Mouse (Mus musculus): ENCODE results near the gene Ssb. TPM values are rescaled to one million over a fixed set of nuclear protein-coding genes. Genes with fewer than 3 reads are reported as not detected.
"Not testable (repeated sequence)": the region's sequence is repeated elsewhere in the genome, so short reads cannot be mapped to it uniquely, and the experiment has no call there.

Gene Ssb
- polyA plus RNA-seq, 1 experiment from 2014 or later, result 277 TPM

DNA sequence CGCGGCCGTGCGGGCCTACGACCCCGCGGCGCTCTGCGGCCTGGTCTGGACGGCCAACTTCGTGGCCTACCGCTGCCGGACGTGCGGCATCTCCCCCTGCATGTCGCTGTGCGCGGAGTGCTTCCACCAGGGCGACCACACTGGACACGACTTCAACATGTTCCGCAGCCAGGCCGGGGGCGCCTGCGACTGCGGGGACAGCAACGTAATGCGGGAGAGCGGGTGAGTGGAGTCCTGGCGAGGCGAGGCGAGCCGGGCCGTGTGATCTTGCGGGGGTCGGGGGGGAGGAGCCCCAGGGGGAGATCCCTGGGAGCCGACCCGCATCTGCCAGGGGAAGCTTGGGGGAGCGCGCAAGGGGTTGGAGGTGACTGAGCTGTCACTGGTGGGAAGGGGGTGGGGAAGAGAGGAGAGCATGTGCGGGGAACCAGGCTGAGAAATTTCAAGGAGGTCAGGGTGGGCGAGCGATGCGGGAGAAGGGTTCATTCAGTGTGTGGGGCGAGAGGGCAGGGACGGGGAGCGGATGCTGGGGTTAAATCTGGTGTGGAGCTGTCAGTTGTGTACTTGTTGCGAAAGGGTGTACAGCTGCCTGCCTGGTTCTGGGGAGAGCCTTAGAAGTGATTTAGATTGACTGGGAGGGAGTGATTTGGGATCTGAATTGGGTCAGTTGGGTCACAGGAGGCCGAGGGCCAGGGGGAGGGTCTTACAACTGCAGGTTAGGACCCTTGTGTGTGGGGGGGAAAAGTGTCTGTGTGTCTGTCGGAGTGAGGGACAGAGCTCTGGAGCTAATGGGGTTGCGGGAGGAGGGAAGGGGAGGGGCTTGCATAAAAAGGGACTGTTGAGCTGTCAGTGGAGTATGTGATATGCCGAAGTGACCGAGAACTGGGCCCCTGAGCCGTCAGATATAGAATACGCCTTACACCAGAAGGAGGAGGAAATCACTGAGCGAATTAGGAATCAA is 36.5 kb downstream of the Ssb start:
- DNase-seq (ENCODE audit: low spot score), result peak; percentile 72
- under 1% methylated on average over 54 of the region's 55 CpGs for WGBS
- peak; percentile 56 for ATAC-seq (replicated peaks; ENCODE audit: low FRiP score, low TSS enrichment, low read depth)

DNA sequence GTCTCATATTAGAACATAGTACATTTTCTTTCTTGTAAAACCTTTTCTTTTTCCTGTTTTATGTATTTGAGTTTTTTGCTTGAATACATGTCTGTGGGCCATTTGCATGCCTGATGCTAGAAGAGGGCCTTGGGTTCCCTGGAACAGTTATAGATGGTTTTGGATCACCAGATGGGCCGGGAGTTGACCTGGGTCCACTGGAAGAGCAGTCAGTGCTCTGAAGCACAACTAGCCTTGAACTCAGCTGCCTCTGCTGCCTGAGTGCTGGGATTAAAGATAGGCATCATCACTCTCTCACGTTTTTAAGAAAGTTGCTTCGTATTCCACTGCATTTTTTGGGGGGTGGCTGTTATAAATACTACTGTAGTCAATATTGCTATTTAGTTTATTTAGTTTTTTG is 42.2 kb downstream of the Ssb start:
- Histone ChIP-seq H3K9me3 (ENCODE audit: control insufficient read depth, low read length) (no peaks in the 10 kb centered on the region), H3K4me1 (replicated peaks; ENCODE audit: control insufficient read depth, insufficient read depth, low read length) (peaks cover 4% of the 10 kb centered on the region)
- 89% methylated on average over 3 of the region's 3 CpGs for WGBS

More for the DNA sequence above, 36.5 kb downstream of the Ssb start:
- Histone ChIP-seq H3K36me3 (ENCODE audit: control insufficient read depth, insufficient read depth, low read length) (peaks cover 11% of the 10 kb centered on the region; the same call in 1 of the 2 replicates), H3K27ac (ENCODE audit: low read depth) (peak overlapping the region; percentile 90), H3K27me3 (replicated peaks; ENCODE audit: control insufficient read depth, insufficient read depth, low read length) (no peaks in the 10 kb centered on the region), H3K4me2 (ENCODE audit: low read length) (peak overlapping the region; percentile 93), H3K9ac (ENCODE audit: low read length) (peak overlapping the region; percentile 98), H3K4me3 (ENCODE audit: low read depth, low read length) (peak overlapping the region; percentile 96), H3K4me1 (replicated peaks; ENCODE audit: control insufficient read depth, insufficient read depth, low read length) (peaks cover 6% of the 10 kb centered on the region), H3K9me3 (ENCODE audit: control insufficient read depth, low read length) (no peaks in the 10 kb centered on the region)

DNA sequence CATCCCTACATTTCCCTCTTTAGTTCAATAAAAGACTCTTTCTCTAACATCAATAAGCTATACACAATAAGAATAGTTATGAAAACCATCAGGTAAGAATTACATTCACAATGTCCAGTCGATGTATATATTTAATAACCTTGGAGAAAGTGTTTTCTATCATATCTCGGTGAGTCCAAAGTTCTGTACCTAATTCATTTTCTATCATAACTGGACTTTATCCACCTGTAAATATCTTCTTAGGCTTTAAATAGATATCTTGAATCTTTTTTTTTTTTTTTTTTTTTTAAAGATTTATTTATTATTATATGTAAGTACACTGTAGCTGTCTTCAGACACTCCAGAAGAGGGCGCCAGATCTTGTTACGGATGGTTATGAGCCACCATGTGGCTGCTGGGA is 46.0 kb downstream of the Ssb start:
- not testable (repeated sequence) for H3K27me3 ChIP-seq (replicated peaks; ENCODE audit: control insufficient read depth, insufficient read depth, low read length); H3K9me3 ChIP-seq (ENCODE audit: control insufficient read depth, low read length); ATAC-seq (replicated peaks; ENCODE audit: low FRiP score, low TSS enrichment, low read depth); H3K9ac ChIP-seq (ENCODE audit: low read length); H3K4me1 ChIP-seq (replicated peaks; ENCODE audit: control insufficient read depth, insufficient read depth, low read length); H3K4me3 ChIP-seq (ENCODE audit: low read depth, low read length); DNase-seq (ENCODE audit: low spot score); H3K27ac ChIP-seq (ENCODE audit: low read depth); H3K36me3 ChIP-seq (ENCODE audit: control insufficient read depth, insufficient read depth, low read length); H3K4me2 ChIP-seq (ENCODE audit: low read length)
- 80% methylated on average over 4 of the region's 4 CpGs for WGBS

More for the DNA sequence above, 42.2 kb downstream of the Ssb start:
- DNase-seq (ENCODE audit: low spot score) (no peak), ATAC-seq (replicated peaks; ENCODE audit: low FRiP score, low TSS enrichment, low read depth) (no peak)
- Histone ChIP-seq H3K4me2 (ENCODE audit: low read length) (no peak overlapping the region), H3K27me3 (replicated peaks; ENCODE audit: control insufficient read depth, insufficient read depth, low read length) (no peaks in the 10 kb centered on the region), H3K4me3 (ENCODE audit: low read depth, low read length) (no peak overlapping the region), H3K36me3 (ENCODE audit: control insufficient read depth, insufficient read depth, low read length) (peaks cover 11% of the 10 kb centered on the region; the same call in 1 of the 2 replicates), H3K9ac (ENCODE audit: low read length) (no peak overlapping the region), H3K27ac (ENCODE audit: low read depth) (no peak overlapping the region)

DNA sequence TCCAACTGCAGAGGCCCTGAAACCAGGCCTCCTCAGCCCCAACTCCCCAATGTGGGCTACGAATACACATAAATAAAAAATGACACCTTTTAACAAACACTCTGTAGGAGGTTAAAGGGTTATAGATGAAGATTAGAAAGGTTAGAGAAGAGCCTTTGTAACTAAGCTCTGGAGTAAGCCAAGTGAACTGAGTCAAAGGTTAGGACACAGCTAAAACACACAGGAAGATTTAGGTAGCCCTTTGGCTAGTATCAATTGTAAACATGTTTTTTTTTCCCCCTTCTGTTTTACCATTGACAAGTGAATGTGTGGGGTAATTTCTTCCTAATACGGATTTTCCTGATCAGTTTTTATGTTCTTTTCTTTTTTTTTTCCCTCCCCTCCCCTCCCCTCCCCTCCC is 51.4 kb downstream of the Ssb start:
- Histone ChIP-seq H3K9me3 (ENCODE audit: control insufficient read depth, low read length) (no peaks in the 10 kb centered on the region), H3K4me3 (ENCODE audit: low read depth, low read length) (no peak overlapping the region), H3K4me1 (replicated peaks; ENCODE audit: control insufficient read depth, insufficient read depth, low read length) (no peaks in the 10 kb centered on the region), H3K36me3 (ENCODE audit: control insufficient read depth, insufficient read depth, low read length) (peaks cover 16% of the 10 kb centered on the region), H3K4me2 (ENCODE audit: low read length) (no peak overlapping the region), H3K9ac (ENCODE audit: low read length) (no peak overlapping the region), H3K27ac (ENCODE audit: low read depth) (no peak overlapping the region), H3K27me3 (replicated peaks; ENCODE audit: control insufficient read depth, insufficient read depth, low read length) (no peaks in the 10 kb centered on the region)
- WGBS, result 42% methylated on average over 2 of the region's 2 CpGs
- ATAC-seq (replicated peaks; ENCODE audit: low FRiP score, low TSS enrichment, low read depth), result no peak
- DNase-seq (ENCODE audit: low spot score), result no peak

DNA sequence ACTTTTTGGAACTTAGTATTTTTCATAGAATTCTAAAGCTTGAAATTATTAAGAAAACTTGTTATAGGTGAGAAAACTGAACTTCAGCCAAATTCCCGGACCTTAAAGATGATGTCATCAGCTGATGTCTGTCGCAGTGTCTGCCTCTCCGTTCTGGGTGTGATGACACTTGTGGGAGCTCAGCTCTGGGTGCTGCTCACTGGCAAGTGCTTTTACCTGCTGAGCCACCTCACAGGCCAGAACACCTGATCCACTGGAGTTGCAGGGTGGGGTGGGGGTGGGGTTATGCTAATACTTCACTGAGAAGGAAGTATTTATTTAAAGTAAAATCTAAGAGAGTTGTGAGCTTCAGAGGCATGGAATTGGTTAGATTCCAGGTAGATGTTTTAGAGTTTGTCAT is 55.9 kb downstream of the Ssb start:
- Histone ChIP-seq H3K27me3 (replicated peaks; ENCODE audit: control insufficient read depth, insufficient read depth, low read length) (no peaks in the 10 kb centered on the region), H3K9ac (ENCODE audit: low read length) (no peak overlapping the region), H3K36me3 (ENCODE audit: control insufficient read depth, insufficient read depth, low read length) (peaks cover 36% of the 10 kb centered on the region), H3K4me2 (ENCODE audit: low read length) (no peak overlapping the region), H3K4me3 (ENCODE audit: low read depth, low read length) (no peak overlapping the region), H3K9me3 (ENCODE audit: control insufficient read depth, low read length) (no peaks in the 10 kb centered on the region), H3K27ac (ENCODE audit: low read depth) (no peak overlapping the region), H3K4me1 (replicated peaks; ENCODE audit: control insufficient read depth, insufficient read depth, low read length) (no peaks in the 10 kb centered on the region)
- no peak for DNase-seq (ENCODE audit: low spot score)
- WGBS, result 89% methylated on average over 3 of the region's 3 CpGs
- no peak for ATAC-seq (replicated peaks; ENCODE audit: low FRiP score, low TSS enrichment, low read depth)

Other genes starting within 250 kb of the Ssb start
- 9.1 and 17.8 TPM in 2 replicates for gene Bbs5, start 214.4 kb upstream of the Ssb start, polyA plus RNA-seq (2014; fragmentation: Nextera tagmentation; extraction: Ambion mirVana)
- 0.11 and 0.16 TPM in 2 replicates for gene Klhl41, start 191.4 kb upstream of the Ssb start, polyA plus RNA-seq (2014; fragmentation: Nextera tagmentation; extraction: Ambion mirVana)
- 14.9 and 17.5 TPM in 2 replicates for gene Fastkd1, start 148.0 kb upstream of the Ssb start, polyA plus RNA-seq (2014; fragmentation: Nextera tagmentation; extraction: Ambion mirVana)
- gene Ppig, start 139.0 kb upstream of the Ssb start, polyA plus RNA-seq (2014; fragmentation: Nextera tagmentation; extraction: Ambion mirVana), result 100 and 115 TPM in 2 replicates
- gene Ccdc173, start 72.0 kb upstream of the Ssb start, polyA plus RNA-seq (2014; fragmentation: Nextera tagmentation; extraction: Ambion mirVana), result 1.5 and 2.3 TPM in 2 replicates
- gene Phospho2, start 71.9 kb upstream of the Ssb start, polyA plus RNA-seq (2014; fragmentation: Nextera tagmentation; extraction: Ambion mirVana), result 24.6 and 24.8 TPM in 2 replicates
- 38.4 and 42.1 TPM in 2 replicates for gene Klhl23, start 39.6 kb upstream of the Ssb start, polyA plus RNA-seq (2014; fragmentation: Nextera tagmentation; extraction: Ambion mirVana)
- 41.3 and 42.7 TPM in 2 replicates for gene Mettl5, start 24.1 kb downstream of the Ssb start, polyA plus RNA-seq (2014; fragmentation: Nextera tagmentation; extraction: Ambion mirVana)
- gene Ubr3, start 35.7 kb downstream of the Ssb start, polyA plus RNA-seq (2014; fragmentation: Nextera tagmentation; extraction: Ambion mirVana), result 17.1 and 19.0 TPM in 2 replicates
- gene Myo3b, start 177.6 kb downstream of the Ssb start, polyA plus RNA-seq (2014; fragmentation: Nextera tagmentation; extraction: Ambion mirVana), result 0.07 and 0.30 TPM in 2 replicates